Mouse (Mus musculus): Measurements from ENCODE around the gene Pim1. TPM values are rescaled to one million over a fixed set of nuclear protein-coding genes. Genes with fewer than 3 reads are reported as not detected.
"Not testable (repeated sequence)": the region's sequence is repeated elsewhere in the genome, so short reads cannot be mapped to it uniquely, and the experiment has no call there.

Pim1 gene
- polyA plus RNA-seq, 1 experiment from 2014 or later, result 13.4 TPM

GRCm38 (mm10) chr17:29488978-29489970 is 1.3 kb upstream of the Pim1 start:
- Histone ChIP-seq H3K4me3 (replicated peaks) (peak overlapping the region; percentile 90), H3K27me3 (no peaks in the 10 kb centered on the region), H3K36me3 (peaks cover 8% of the 10 kb centered on the region), H3K9me3 (no peaks in the 10 kb centered on the region), H3K4me2 (replicated peaks) (peak overlapping the region; percentile 95), H3K9ac (replicated peaks) (peak overlapping the region; percentile 83), H3K4me1 (replicated peaks) (peaks cover 31% of the 10 kb centered on the region), H3K27ac (peak overlapping the region; percentile 95)
- 4% methylated on average over 30 of the region's 30 CpGs for WGBS
- ATAC-seq, result peak; percentile 16

GRCm38 (mm10) chr17:29489971-29490712 is 411 bp upstream of the Pim1 start:
- peak; percentile 85 for ATAC-seq
- Histone ChIP-seq H3K9ac (replicated peaks) (peak overlapping the region; percentile 91), H3K4me3 (replicated peaks) (peak overlapping the region; percentile 90), H3K36me3 (peaks cover 13% of the 10 kb centered on the region), H3K4me1 (replicated peaks) (peaks cover 34% of the 10 kb centered on the region), H3K9me3 (no peaks in the 10 kb centered on the region), H3K27ac (peak overlapping the region; percentile 95), H3K27me3 (no peaks in the 10 kb centered on the region), H3K4me2 (replicated peaks) (peak overlapping the region; percentile 95)
- 0% methylated on average over 43 of the region's 68 CpGs for WGBS

- Histone ChIP-seq H3K27me3 (no peaks in the 10 kb centered on the region), H3K36me3 (peaks cover 13% of the 10 kb centered on the region), H3K4me2 (replicated peaks) (peak overlapping the region; percentile 95), H3K9me3 (no peaks in the 10 kb centered on the region), H3K4me1 (replicated peaks) (peaks cover 34% of the 10 kb centered on the region), H3K27ac (peak overlapping the region; percentile 94), H3K9ac (replicated peaks) (peak overlapping the region; percentile 91), H3K4me3 (replicated peaks) (peak overlapping the region; percentile 90)
- under 1% methylated on average over 48 of the region's 48 CpGs for WGBS
- no peak for ATAC-seq
Measured at GRCm38 (mm10) chr17:29491591-29492268, 1.2 kb downstream of the Pim1 start.

GRCm38 (mm10) chr17:29492269-29493191 is 2.0 kb downstream of the Pim1 start:
- Histone ChIP-seq H3K4me1 (replicated peaks) (peaks cover 34% of the 10 kb centered on the region), H3K4me3 (replicated peaks) (peak overlapping the region; percentile 90), H3K27me3 (no peaks in the 10 kb centered on the region), H3K4me2 (replicated peaks) (peak overlapping the region; percentile 95), H3K9ac (replicated peaks) (peak overlapping the region; percentile 91), H3K27ac (peak overlapping the region; percentile 94), H3K9me3 (no peaks in the 10 kb centered on the region), H3K36me3 (peaks cover 13% of the 10 kb centered on the region)
- ATAC-seq, result no peak
- 2% methylated on average over 22 of the region's 22 CpGs for WGBS

- Histone ChIP-seq H3K9me3 (no peaks in the 10 kb centered on the region), H3K4me1 (replicated peaks) (peaks cover 33% of the 10 kb centered on the region), H3K36me3 (peaks cover 13% of the 10 kb centered on the region), H3K4me3 (replicated peaks) (peak overlapping the region; percentile 90; the same call in 1 of the 2 replicates), H3K9ac (replicated peaks) (0 out of 2 replicates have a peak overlapping the region, but pooled peaks have one; percentile 91), H3K27ac (no peak overlapping the region), H3K27me3 (no peaks in the 10 kb centered on the region), H3K4me2 (replicated peaks) (peak overlapping the region; percentile 95; the same call in 1 of the 2 replicates)
- WGBS, result 77% methylated on average over 11 of the region's 11 CpGs
- no peak for ATAC-seq
Measured at GRCm38 (mm10) chr17:29493461-29493980, 3.0 kb downstream of the Pim1 start.

- Histone ChIP-seq H3K36me3 (peaks cover 13% of the 10 kb centered on the region), H3K4me3 (replicated peaks) (no peak overlapping the region), H3K9ac (replicated peaks) (0 out of 2 replicates have a peak overlapping the region, but pooled peaks have one; percentile 28), H3K4me2 (replicated peaks) (no peak overlapping the region), H3K9me3 (no peaks in the 10 kb centered on the region), H3K27me3 (no peaks in the 10 kb centered on the region), H3K4me1 (replicated peaks) (peaks cover 26% of the 10 kb centered on the region), H3K27ac (no peak overlapping the region)
- 68% methylated on average over 10 of the region's 10 CpGs for WGBS
- ATAC-seq, result no peak
Measured at GRCm38 (mm10) chr17:29494062-29494731, 3.6 kb downstream of the Pim1 start.

- Histone ChIP-seq H3K36me3 (peaks cover 13% of the 10 kb centered on the region), H3K27me3 (no peaks in the 10 kb centered on the region), H3K9me3 (no peaks in the 10 kb centered on the region), H3K27ac (no peak overlapping the region), H3K9ac (replicated peaks) (0 out of 2 replicates have a peak overlapping the region, but pooled peaks have one; percentile 28), H3K4me3 (replicated peaks) (no peak overlapping the region), H3K4me2 (replicated peaks) (no peak overlapping the region), H3K4me1 (replicated peaks) (peaks cover 25% of the 10 kb centered on the region)
- 44% methylated on average over 7 of the region's 8 CpGs for WGBS
- no peak for ATAC-seq
Measured at GRCm38 (mm10) chr17:29494732-29495076, 4.2 kb downstream of the Pim1 start.

- Histone ChIP-seq H3K27ac (no peak overlapping the region), H3K27me3 (no peaks in the 10 kb centered on the region), H3K9me3 (no peaks in the 10 kb centered on the region), H3K36me3 (peaks cover 13% of the 10 kb centered on the region), H3K4me2 (replicated peaks) (no peak overlapping the region), H3K9ac (replicated peaks) (no peak overlapping the region), H3K4me3 (replicated peaks) (no peak overlapping the region), H3K4me1 (replicated peaks) (peaks cover 25% of the 10 kb centered on the region)
- no peak for ATAC-seq
- WGBS, result 76% methylated on average over 6 of the region's 6 CpGs
Measured at GRCm38 (mm10) chr17:29496211-29497070, 5.9 kb downstream of the Pim1 start.

GRCm38 (mm10) chr17:29497071-29497354 is 6.5 kb downstream of the Pim1 start:
- 89% methylated on average over 3 of the region's 3 CpGs for WGBS
- Histone ChIP-seq H3K9ac (replicated peaks) (no peak overlapping the region), H3K27ac (no peak overlapping the region), H3K27me3 (0 out of 2 replicates have a peak, but pooled peaks cover under 1% of the 10 kb centered on the region), H3K4me2 (replicated peaks) (no peak overlapping the region), H3K36me3 (peaks cover 13% of the 10 kb centered on the region), H3K4me1 (replicated peaks) (peaks cover 19% of the 10 kb centered on the region), H3K9me3 (no peaks in the 10 kb centered on the region), H3K4me3 (replicated peaks) (no peak overlapping the region)
- no peak for ATAC-seq

GRCm38 (mm10) chr17:29497481-29497880 is 6.9 kb downstream of the Pim1 start:
- Histone ChIP-seq H3K4me1 (replicated peaks) (peaks cover 16% of the 10 kb centered on the region), H3K36me3 (peaks cover 13% of the 10 kb centered on the region)
- not testable (repeated sequence) for H3K27ac ChIP-seq; H3K9me3 ChIP-seq; H3K9ac ChIP-seq (replicated peaks); H3K4me2 ChIP-seq (replicated peaks); H3K4me3 ChIP-seq (replicated peaks); H3K27me3 ChIP-seq; ATAC-seq
- 84% methylated on average over 1 of the region's 1 CpGs for WGBS
